Mouse (Mus musculus) E14TG2a.4 (cell line): Measurements from ENCODE around the gene E2f4.

Source experiments
- H3K27me3 ChIP-seq: 2 replicates; pipeline ENCODE4 v1.6.1; 2014; ENCODE audit warnings: low read length, control low read depth; ENCODE audit not compliant: insufficient read depth
- H3K36me3 ChIP-seq: 2 replicates; pipeline ENCODE4 v1.6.1; 2014; ENCODE audit warnings: low read length, control low read depth; ENCODE audit not compliant: insufficient read depth
- H3K4me1 ChIP-seq: replicated peaks from 2 replicates; pipeline ENCODE4 v1.6.1; 2014; ENCODE audit warnings: low read depth, low read length, control low read depth
- H3K4me3 ChIP-seq: replicated peaks from 2 replicates; pipeline ENCODE4 v1.5.1; 2014; ENCODE audit warnings: mild to moderate bottlenecking, low read length
- H3K9me3 ChIP-seq: 2 replicates; pipeline ENCODE4 v1.6.1; 2014; ENCODE audit warnings: low read length, control low read depth
- CTCF ChIP-seq: conservative IDR thresholded peaks from 2 replicates; pipeline ENCODE4 v1.5.1; 2014; ENCODE audit warnings: low read length
- NANOG ChIP-seq: IDR thresholded peaks from 2 replicates; pipeline ENCODE4 v1.6.1; 2014; ENCODE audit warnings: borderline replicate concordance, low read length, mixed read lengths
- POU5F1 ChIP-seq: IDR thresholded peaks from 2 replicates; pipeline ENCODE4 v1.6.1; 2014; ENCODE audit warnings: low read length, borderline replicate concordance

E2f4 gene

DNA sequence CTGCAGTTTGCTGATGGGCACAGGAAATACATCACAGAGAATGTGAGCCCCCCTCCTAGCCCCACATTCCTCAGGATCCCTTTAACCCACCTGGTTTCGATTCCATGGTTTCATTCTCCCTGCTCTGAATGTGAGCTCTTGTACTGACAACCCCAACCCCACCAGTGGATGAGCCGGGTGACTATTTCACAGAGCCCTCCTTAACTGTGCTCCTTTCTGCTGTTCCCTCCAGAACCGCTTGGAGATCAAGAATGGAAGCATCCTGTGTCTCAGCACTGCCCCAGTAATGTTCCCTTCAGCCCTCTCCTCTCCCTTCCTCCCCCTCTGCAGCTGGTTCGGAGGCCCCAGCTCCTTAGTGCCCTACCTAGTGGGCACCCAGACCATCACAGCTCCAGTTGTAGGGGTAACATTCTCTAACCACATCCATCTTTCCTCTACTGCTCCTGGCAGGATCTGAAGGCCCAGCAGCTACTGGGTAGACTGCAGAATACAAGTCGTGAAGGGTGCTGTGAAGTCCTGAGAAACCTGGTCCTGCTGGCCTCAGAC lies 8.8 kb downstream of the E2f4 start:
- H3K9me3 ChIP-seq = no peaks in the 10 kb centered on the region
- no peaks in the 10 kb centered on the region for H3K27me3 ChIP-seq
- H3K4me3 ChIP-seq = peak overlapping the region; percentile 71; the same call in 1 of the 2 replicates
- H3K36me3 ChIP-seq = peaks cover 86% of the 10 kb centered on the region
- peaks cover 59% of the 10 kb centered on the region for H3K4me1 ChIP-seq
- TF ChIP-seq NANOG (no peak), CTCF (no peak), POU5F1 (no peak)

DNA sequence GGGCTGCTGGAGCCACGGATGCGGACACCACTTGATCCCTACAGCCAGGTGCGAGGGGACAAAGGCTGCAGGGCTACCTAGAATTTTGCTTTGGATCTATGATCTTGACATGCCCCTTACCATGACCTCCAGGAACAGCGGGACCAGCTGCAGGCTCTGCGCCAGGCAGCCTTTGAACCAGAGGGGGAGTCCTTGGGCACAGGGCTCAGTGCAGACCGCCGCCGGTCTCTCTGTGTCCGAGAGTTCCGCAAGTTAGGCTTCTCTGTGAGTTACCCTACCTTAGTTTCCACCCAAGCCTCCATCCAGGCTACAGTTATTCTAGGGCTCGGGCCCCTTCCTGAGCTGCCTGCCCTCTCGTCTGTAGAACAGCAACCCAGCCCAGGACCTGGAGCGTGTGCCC lies 10.2 kb downstream of the E2f4 start:
- TF ChIP-seq POU5F1 = no peak
- TF ChIP-seq NANOG = no peak
- no peak for TF ChIP-seq CTCF
- no peaks in the 10 kb centered on the region for H3K27me3 ChIP-seq
- peaks cover 48% of the 10 kb centered on the region for H3K4me1 ChIP-seq
- peaks cover 86% of the 10 kb centered on the region for H3K36me3 ChIP-seq
- no peaks in the 10 kb centered on the region for H3K9me3 ChIP-seq
- H3K4me3 ChIP-seq = no peak overlapping the region

DNA sequence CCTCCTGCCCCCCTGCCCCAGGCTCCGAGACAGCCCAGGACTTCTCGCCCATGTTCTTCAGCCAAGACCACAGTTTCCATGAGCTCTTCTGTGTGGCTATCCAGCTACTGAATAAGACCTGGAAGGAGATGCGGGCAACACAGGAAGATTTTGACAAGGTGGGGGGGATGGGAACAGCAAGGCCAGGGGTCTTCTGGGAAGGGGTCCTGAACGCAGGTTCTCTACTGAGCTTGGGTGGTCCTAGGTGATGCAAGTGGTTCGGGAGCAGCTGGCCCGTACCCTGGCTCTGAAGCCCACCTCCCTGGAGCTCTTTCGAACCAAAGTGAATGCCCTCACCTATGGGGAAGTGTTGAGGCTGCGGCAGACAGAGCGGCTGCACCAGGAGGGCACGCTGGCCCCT lies 11.0 kb downstream of the E2f4 start:
- TF ChIP-seq CTCF = no peak
- TF ChIP-seq POU5F1 = no peak
- TF ChIP-seq NANOG = no peak
- Histone ChIP-seq H3K9me3 (no peaks in the 10 kb centered on the region), H3K4me1 (peaks cover 40% of the 10 kb centered on the region), H3K4me3 (no peak overlapping the region), H3K36me3 (peaks cover 86% of the 10 kb centered on the region), H3K27me3 (no peaks in the 10 kb centered on the region)

DNA sequence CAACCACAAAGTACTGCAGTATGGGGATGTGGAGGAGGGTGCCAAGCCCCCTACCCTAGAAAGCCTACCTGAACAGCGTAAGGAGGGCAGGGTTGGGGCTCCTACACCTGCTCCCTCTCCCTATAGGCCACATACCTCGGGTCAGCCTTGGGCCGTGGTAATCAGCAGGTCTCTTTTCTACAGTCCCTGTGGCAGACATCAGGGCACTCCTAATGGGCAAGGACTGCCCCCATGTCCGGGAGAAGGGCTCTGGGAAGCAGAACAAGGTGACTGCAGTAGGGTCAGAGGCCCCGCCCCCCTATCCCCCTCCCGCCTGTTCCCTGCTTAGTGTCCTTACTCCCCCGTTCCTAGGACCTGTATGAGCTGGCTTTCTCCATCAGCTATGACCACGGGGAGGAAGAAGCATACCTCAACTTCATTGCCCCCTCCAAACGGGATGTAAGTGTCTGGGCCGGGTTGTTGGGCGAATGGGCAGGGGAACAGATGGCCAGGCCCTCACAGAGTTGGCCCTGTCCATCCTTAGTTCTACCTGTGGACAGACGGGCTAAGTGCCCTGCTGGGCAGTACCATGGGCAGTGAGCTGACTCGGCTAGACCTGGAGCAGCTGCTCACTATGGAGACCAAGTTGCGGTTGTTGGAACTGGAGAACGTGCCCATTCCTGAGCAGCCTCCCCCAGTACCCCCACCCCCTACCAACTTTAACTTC lies 11.8 kb downstream of the E2f4 start:
- TF ChIP-seq POU5F1 (no peak), CTCF (no peak), NANOG (no peak)
- Histone ChIP-seq H3K27me3 (no peaks in the 10 kb centered on the region), H3K4me3 (no peak overlapping the region), H3K36me3 (peaks cover 86% of the 10 kb centered on the region), H3K9me3 (no peaks in the 10 kb centered on the region), H3K4me1 (peaks cover 32% of the 10 kb centered on the region)

DNA sequence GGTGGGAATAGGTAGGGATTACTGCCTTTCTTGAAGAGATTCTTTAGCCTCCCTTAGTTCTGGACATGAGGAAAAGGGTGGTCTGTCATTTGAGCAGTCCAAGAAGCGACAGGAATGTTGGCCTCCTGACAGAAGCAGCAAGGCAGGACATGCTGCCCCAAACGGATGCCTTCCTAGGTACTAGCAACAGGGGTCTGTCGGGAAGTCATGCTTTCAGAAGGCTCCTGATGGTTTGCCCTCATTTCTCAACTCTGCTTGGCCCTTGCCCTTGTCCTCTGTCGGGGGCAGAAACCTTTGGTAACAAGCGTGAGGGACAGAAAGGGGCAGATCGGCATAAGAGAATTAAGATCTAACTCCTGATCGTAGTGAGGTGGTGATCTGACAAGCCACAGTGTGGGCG lies 12.7 kb downstream of the E2f4 start:
- Histone ChIP-seq H3K36me3 (peaks cover 87% of the 10 kb centered on the region), H3K4me3 (no peak overlapping the region), H3K4me1 (peaks cover 23% of the 10 kb centered on the region), H3K9me3 (no peaks in the 10 kb centered on the region), H3K27me3 (no peaks in the 10 kb centered on the region)
- TF ChIP-seq NANOG (no peak), POU5F1 (no peak), CTCF (no peak)

DNA sequence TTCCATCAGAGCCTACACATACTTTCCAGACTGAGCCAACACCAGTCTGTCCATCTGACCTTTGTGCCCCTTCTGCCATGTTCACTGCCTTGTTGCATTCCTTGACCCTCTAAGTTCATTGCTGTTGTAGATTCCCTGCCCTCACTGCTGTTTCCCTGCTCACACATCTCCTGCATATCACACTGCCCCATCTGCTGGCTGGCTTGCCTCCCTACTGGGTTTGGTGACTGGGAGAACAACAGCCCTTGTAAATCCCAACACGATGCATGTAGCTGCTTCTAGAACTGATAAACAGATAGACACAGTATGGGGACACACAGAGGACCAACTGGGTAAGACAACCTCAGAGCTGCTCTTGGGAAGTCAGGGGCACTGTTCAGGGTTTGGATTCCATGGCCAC lies 14.3 kb downstream of the E2f4 start:
- Histone ChIP-seq H3K36me3 (peaks cover 95% of the 10 kb centered on the region), H3K4me1 (peaks cover 7% of the 10 kb centered on the region), H3K4me3 (no peak overlapping the region), H3K27me3 (no peaks in the 10 kb centered on the region), H3K9me3 (no peaks in the 10 kb centered on the region)
- TF ChIP-seq NANOG (no peak), CTCF (no peak), POU5F1 (no peak)

DNA sequence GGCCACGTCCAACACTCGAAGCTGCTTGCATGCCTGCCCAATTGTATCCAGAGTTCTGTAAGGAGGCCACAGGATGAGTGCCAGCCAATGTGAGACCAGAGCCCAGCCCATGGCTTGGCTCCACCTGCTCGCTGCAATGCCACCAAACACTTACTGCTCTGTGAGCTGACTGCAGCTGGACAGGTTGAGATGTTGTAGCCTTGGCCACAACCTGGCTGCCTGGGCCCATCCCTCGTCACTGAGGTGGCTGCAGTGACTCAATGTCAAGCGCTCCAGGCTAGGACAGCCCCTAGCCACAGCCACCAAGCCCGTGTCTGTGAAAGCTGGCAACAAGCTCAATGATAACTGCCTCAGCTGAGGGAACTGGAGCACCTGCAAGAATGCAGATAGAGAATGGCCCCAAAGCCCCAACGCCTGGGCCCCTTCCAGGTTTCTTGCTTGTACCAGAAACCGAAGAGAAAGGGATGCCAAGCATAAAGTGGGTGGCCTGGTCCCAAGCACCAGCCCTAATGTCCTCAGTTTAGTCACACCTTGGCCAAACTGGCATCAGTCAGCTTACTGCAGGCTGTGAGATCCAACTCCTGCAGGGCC lies 15.5 kb downstream of the E2f4 start:
- peaks cover 93% of the 10 kb centered on the region for H3K36me3 ChIP-seq
- H3K27me3 ChIP-seq = no peaks in the 10 kb centered on the region
- no peak overlapping the region for H3K4me3 ChIP-seq
- no peak for TF ChIP-seq POU5F1
- TF ChIP-seq CTCF = no peak
- 0 out of 2 replicates have a peak, but pooled peaks cover 5% of the 10 kb centered on the region for H3K4me1 ChIP-seq
- no peaks in the 10 kb centered on the region for H3K9me3 ChIP-seq

DNA sequence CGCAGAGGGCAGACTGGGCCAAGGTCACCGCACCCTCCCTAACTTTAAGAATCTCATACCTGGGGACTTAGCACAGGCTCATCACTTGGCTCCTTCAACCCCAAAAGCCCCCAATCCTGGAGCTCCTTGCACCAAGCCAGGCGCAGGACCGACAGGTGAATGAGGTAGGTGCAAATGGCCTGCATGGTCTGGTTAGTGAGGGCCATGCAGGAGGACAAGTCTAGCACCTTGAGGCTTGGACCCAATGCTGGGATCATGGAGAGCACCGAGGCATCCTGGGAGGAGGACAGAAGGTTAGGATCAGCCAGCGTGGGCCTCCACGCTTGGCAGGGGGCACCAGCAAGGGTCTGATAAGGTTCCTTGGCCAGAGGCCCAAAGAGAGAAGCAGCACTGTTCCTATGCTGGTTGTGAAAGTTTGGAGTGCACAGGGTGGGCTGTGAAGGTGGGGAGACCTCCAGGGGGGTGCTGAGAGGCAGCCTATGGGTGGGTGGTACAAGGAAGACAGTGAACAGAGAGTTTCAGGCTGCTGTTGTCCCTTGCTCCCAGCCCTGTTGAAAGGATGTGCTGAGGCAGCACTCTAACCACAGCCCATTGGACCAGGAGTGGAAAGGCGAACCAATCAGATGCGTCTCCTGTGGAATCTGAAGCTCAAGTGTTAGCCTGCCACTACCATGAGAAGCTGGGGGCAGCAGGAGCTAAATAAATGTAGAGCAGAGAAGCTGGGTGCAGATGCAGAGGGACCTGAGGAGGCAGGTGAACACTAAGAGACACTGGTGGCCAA lies 16.3 kb downstream of the E2f4 start:
- Histone ChIP-seq H3K27me3 (no peaks in the 10 kb centered on the region), H3K9me3 (no peaks in the 10 kb centered on the region), H3K4me1 (0 out of 2 replicates have a peak, but pooled peaks cover 3% of the 10 kb centered on the region), H3K4me3 (no peak overlapping the region), H3K36me3 (peaks cover 91% of the 10 kb centered on the region)
- no peak for TF ChIP-seq CTCF
- no peak for TF ChIP-seq POU5F1
- TF ChIP-seq NANOG = no peak
